Mouse (Mus musculus) kidney, postnatal 4 days (tissue): Measurements from ENCODE around the gene Lmod3.
"Not testable (repeated sequence)": the region's sequence is repeated elsewhere in the genome, so short reads cannot be mapped to it uniquely, and the experiment has no call there.

Experiments used
- DNase-seq, 2 experiments: peaks; one replicate each; pipeline ENCODE4 v3.0.0; 2021; ENCODE audit warnings: mixed read lengths in 2 of 2

Lmod3 gene

DNA sequence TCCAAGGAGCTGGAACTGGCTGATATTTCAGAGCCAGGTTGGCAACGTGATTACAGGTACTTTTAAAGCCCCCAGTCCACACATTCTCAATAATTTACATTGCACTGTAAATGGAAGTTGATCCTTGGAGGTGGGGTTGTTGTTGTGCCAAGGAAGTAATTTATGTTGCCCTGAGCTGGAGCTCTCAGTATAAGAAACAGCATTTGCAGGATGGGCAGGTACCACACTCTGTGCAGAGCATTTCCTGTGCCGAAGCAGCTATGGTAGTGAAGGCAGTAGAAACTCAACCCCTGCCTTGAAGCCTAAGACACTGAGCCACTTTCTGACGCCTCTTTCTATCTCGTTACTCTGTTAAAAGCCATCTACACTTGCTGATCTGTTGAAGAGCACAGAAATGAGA lies 23.2 kb upstream of the Lmod3 start:
- no peak for DNase-seq

DNA sequence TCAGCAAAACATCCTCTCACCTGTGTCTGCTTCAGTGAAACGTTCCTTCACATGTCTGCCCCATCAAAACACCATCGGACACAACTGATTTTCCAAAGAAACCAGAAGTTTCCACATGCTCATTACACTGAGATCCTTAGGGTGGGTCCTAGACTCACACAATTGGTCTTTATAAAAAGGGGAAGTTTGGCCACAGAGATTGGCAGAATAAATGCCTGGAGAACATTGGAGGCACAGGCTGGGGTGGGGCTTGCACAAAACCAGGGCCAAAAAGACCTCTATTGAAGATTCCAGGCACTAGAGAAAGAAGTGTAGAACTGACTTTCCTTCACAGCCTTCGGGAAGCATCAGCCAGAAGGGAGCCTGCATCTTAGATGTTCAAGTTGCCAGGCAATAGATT lies 21.2 kb upstream of the Lmod3 start:
- no peak for DNase-seq

DNA sequence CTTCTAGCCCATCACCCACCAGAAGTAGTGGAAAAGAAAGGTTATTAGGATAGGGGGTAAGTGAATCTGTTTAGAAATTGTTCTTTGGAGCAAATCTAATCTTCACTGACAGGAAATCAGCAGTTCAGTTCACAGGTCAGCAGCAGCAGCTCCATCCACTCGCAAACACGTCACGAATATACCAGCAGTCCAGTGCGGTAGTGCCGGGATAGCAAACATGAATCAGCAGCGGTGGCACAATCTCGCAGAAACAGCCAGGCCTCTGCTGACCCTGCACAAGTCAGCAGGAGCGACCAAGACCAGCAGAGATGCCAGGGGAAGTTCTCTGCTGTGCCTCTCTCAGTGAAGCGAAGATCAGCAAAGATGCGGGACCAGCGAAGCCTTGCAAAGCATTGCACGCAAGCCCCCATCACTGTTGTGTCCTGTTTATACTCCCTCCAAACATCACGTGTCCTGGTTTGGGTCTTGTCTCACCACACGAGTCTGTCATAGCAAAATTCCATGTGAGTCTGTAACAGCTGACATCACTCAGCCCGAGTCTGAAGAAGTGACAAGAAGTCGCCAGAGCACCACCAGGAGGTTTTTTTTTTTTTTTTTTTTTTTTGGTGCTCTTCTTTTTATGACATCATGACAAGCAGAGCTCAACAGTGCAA lies 20.6 kb upstream of the Lmod3 start:
- DNase-seq = no peak

DNA sequence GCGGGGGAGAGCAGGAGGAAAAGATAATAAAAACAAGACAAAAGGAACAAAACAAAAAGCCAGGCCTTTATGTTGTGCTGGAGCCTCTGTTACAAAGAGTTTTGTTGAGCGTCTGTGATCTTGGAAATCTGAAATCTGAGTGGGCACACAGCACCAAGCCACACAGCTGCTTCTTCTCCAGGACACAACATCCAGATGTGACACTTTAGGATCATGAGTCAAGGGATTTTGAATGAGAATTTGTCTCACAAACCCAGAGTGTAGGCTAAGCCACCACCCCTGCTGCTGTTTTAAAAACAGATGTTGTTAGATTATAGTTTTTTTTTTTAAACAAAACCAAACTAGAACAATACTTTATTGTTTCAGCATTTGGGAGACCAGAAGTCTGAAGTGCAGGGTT lies 19.8 kb upstream of the Lmod3 start:
- no peak for DNase-seq

DNA sequence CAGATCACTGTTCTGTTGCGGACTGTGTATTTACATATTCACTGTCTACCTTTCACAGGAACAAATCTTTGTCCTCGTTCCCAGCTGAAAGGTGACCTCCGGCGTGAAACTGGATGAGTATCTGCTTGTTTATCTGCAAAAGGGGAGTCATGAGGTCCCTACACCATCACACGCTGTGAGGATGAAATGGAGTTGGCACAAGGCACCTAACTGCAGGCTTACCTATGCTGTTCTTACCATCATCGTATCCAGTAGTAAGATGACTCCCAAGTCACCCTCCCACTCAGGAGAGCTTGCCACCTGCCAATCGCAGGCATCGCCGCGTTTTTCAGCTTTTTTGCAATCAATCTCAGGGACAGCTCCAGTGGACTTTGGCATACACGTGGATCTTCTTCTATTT lies 17.0 kb upstream of the Lmod3 start:
- DNase-seq = no peak

DNA sequence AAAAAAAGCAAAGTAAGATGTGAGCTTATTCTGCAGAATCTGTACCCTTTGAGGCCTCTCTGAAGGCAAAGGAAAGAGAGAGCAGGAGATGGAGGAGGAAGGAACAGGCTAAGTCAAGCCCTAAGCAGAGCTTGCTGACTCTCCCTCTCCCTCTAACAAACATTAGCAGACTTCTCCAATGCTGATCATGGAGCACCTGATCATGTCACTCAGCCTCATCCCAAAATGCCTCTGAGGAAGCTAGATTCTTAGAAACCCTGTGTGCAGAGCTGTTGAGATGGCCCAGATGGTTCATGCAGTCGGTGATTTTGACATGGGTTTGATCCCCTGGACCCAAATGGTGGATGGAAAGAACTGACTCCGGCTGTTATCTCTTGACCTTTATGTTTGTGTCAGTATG lies 14.6 kb upstream of the Lmod3 start:
- DNase-seq = no peak

DNA sequence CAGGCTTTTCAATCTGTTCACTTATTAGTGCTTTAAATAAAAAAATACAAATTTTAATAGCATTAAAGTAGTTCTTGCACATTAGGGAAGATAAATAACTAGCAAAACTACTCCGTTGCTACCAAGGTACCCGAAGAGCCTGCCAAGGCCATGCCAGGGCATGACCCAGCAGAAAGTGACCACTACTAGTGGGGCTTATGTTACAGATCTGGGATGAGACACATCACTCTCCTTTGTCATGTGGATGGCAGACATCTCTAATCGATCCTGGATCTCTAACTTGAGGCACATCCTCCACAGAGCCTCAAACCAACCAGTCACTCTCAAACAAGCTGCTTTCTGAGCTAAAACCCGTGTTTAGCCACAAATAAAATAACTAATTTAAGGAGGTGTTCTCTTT lies 14.1 kb upstream of the Lmod3 start:
- no peak for DNase-seq

DNA sequence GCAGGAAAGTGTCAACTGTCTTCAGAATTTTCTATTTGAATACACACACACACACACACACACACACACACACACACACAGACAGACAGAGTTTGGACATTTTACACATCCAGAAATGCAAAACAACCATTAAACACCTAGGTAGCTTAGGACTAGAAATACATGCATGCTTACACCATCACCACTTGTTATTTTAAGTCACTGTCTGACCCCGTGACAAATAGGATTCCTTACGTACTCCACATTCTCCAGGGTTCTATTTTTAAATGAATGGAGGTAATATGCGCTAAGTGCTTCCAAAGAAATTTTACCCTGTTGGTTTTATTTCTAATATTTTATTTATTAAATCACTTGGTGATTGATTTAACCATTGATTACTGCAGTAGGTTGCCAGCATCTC lies 13.1 kb upstream of the Lmod3 start:
- no peak for DNase-seq

DNA sequence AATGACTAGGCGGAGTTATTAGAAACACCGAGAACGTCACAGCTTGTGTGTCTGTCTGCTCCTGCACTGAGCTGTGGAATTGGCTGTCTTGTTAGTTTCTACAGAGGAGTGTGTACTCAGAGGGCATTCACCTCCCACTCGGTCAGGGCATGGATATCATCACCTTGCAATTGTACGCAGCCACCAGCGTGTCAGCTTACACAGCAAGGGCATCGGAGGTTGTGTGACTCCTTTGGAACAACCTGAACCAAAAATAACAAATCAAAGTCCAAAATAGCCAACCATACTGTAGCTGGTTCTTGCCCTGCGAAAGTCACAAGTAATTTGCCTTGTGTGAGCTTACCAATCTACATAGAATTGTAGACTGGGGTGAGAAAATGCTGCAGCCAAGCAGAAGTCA lies 12.7 kb upstream of the Lmod3 start:
- DNase-seq = no peak

DNA sequence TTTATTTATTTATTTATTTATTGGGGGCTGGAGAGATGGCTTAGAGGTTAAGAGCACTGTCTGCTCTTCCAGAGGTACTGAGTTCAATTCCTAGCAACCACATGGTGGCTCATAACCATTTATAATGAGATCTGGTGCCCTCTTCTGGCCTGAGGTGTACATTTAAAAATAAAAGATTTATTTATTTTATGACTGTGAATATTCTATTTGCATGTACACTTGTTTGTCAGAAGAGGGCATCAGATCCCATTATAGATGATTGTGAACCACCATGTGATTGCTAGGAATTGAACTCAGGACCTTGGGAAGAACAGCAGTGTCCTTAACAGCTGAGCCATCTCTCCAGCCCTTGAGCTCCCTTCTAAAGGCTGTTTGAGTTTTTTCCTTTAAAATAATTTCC lies 11.2 kb upstream of the Lmod3 start:
- DNase-seq = not testable (repeated sequence)

DNA sequence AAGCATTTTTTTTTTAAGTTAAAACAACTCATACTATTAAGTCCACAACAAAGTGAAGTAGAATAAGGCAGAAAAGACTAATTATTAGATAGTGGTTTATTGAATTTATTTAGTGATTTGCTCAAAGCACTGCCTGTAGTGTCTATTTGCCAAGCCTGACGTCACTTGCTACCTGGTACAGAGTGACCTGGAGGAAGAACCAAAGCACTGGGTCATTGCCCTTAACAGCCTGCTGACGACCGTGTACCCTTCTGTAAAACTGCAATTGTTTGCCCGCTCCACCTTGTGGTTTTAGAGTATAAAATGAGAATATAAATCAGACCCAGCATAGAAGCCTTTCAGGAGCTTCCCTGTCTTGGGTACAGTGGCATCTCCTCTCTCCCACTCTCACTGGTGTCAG lies 9.7 kb upstream of the Lmod3 start:
- no peak for DNase-seq

DNA sequence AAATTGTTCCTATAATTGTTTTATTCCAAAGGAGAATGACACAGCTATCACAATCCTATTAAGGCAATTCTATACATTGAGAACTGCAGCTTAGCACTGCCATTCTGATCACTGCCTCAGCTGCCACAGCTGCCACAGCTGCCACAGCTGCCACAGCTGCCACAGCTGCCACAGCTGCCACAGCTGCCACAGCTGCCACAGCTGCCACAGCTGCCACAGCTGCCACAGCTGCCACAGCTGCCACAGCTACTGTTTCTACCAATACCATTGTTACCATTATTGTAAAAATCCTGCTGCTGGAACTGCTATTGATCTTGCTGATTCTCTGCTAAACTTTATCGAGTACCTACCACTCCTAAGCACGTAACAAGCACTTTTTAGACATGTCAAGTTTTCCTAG lies 7.4 kb upstream of the Lmod3 start:
- DNase-seq = not testable (repeated sequence)

DNA sequence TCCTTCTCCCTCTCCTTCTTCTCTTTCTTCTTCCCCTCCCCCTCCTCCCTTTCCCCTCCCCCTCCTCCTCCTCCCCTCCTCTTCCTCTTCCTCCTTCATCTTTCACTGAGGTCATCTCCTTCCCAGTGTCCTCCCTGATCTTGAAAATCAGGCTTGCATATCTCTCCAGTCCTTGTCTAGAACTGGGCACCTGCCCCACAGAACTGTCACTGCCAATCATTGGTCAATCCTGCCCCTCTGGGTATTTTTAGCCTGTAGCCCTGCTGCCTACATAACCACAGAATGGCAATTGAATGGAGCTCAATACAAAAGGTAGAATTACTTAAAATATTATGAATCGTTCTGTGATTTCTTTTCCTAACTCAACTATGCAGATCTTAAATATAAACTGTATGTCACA lies 5.9 kb upstream of the Lmod3 start:
- no peak for DNase-seq

DNA sequence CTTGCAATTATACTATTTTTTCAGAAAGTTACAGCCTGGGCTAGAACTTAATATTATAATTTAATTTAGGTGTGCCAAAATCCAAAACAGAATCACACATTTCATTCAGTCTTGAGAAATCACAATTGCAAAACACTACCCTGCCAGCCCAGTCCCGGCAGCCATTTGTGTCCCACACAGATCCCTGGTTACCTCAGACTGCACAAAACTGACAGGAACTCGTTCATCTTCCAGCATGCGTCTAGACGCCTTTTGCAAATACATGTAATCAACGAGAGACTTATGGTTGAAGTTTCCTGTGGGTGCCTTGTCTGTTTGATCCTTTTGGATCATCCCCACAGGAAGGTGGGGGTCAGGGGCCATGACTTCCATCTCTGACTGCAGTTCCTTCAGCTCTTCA lies 473 bp downstream of the Lmod3 start:
- DNase-seq = peak in 1 of 2 experiments; percentile 17

DNA sequence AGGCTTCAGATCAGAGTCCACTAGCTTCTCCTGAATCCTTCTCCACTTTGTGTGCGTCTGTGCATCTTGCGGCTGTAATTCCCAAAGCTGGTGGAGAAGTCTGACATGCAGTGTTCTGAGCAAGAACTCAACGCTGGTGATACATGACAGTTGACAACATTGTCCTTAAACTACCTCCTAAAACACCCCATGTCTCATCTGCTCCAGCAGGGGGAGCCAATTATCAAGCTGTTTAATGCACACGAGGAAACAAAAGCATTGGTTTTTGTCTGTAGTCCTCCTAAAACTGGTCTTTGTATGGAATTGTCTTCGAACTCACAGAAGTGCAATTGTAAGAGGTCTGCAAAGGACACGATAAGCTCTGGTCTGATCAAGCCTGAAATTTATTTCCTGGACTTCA lies 1.6 kb downstream of the Lmod3 start:
- DNase-seq = peak; percentile 65 to 71

DNA sequence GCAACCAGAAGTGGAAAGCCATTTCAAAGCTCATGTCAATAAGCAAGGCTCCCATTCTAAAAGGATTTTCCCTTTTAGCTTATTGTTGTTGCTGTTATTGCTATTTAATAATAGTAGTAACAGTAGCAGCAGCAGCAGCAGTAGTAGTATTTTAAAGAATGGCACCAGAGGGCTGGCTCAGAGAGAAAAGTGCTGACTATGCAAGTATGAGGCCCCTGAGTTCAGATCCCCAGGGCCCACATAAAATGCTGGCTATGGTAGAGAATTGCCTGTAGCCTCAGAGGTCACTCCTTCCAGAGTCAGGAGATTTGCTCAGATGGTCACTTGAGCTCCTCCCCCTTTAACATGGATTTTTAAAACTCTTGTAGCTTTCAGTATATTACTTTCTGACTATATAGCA lies 7.4 kb downstream of the Lmod3 start:
- DNase-seq = no peak

DNA sequence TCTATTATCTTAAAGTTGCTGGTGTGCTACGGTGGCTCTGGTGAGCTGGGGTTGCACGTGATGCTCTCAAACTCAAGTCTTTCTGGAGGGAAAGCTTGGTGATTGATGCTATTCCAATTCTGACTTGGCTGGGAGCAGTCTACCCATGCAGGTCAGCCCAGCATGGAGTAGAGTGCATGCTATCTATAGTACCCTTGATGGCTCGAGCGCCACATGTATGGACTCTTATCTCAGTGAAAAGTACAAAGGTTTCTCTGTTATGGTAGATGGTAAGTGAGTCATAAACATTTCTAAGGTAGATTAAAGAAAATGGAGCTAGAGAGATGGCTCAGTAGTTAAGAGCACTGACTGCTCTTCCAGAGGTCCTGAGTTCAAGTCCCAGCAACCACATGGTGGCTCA lies 10.0 kb downstream of the Lmod3 start:
- no peak for DNase-seq

DNA sequence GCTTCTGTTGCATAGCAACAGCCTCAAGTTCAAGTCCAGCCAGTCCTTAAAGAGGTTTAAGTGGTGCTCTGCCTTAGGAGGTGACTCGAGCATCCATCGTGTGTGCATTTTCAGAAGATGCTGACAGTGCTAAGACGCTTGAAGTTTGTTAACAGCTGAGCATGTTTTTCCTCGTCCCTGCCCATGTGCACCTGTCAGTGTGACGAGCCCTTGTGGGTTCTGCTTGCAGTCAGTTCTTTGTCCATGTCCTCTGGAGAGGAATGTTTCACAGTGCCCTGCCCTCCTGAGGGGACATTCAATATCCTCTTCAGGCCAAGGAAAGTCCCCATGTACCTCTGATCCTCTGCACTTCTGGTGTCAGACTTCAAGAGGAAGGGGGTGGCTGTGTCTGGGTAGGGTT lies 12.5 kb downstream of the Lmod3 start:
- DNase-seq = no peak

DNA sequence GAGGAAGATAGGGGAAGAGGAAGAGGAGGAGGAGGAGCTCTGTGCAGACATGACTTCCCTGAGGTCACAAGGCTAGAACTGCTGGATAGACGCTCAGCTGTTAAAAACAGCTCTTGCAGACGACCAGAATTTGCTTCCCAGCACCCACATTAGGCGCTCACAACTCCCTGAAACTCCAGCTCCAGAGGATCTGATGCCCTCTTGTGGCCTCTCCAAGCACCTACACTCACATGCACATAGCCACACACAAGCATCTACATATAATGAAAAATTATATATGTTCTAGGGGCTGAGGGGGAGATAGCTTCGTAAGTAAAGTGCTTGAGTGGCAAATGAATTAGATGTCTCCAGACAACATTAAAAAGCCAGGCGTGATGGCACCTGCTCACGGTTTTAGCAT lies 13.2 kb downstream of the Lmod3 start:
- no peak for DNase-seq

DNA sequence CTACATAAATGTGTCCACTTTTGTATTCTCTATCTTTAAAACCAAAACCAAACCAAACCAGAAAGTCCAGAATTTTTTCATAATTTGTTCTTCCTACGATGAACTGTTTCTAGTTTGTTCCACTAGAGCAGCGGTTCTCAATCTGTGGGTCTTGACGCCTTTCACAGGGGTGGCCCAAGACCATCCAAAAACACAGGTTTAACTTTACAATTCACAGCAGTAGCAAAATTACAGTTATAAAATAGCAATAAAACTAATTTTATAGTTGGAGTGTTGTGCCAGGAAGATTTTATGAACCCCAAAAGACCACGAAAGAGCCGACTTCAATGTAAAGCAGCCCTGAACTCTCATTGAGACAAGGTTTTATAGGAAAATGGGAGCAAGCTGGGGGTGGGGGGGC lies 16.5 kb downstream of the Lmod3 start:
- DNase-seq = no peak

DNA sequence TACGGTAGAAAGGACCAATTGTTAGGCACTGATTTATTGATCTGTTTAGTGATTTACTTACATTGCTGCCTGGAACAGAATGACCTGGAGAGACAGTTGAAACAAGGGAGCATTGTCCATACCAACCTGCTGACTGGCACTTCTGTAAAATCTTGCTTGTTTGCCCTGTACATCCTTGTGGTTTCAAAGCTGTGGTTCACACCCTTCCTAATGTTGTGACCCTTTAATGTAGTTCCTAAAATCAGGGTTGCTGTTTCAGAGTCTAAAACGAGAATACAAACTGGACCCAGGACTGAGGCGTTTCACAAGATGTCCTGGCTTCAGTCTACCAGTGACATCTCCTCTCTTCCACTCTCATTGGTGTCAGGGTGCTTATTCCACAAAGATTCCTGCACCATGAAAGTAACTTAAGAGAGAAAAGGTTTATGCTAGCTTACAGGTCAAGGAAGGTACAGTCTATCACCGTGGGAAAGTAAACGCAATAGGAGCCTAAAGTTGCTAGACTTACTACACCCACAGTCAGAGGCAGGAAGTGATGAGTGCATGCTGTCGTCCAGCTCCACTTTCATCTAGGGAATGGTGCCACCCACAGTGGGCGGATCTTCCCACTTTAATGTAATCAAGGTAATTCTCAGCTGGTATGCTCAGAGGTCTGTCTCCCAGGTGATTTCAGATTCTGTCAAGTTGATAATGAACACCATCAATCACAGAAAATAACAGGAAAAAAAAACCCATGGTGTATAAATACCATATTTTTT lies 17.5 kb downstream of the Lmod3 start:
- no peak for DNase-seq

DNA sequence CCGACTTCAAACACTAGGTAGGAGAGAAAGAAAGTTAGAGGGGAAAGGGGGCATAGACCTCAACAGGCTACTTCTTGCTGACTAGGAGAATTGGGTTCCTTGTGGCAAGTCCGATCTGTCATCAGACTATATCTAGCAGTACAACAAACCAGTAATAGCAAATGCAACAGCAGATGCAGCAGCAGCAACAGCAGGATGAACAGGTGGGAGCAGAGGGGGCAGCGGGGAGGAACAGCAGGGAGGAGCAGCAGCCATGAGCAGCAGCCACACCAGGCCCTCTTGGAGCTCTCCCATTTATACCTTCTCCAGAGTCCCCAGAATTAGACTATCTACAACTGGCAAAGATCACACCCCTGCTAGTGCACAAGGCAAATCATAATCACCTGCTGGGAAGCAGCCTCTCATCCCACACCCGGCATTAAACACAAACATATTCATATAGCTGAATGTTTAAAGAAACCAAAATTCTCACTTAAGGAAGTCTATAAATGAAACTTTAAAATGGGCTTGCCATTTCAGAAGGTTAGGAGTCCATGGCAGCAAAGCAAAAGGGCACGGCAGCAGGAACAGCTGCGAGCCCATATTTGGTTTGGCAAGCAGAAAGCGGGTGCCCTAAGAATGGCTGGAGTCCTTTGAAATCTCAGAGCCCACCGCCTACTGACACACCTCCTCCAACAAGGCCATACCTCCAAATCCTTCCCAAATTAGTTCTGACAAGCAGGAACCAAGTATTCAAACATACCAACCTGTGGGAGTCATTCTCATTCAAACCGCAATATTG lies 25.3 kb downstream of the Lmod3 start:
- no peak for DNase-seq

DNA sequence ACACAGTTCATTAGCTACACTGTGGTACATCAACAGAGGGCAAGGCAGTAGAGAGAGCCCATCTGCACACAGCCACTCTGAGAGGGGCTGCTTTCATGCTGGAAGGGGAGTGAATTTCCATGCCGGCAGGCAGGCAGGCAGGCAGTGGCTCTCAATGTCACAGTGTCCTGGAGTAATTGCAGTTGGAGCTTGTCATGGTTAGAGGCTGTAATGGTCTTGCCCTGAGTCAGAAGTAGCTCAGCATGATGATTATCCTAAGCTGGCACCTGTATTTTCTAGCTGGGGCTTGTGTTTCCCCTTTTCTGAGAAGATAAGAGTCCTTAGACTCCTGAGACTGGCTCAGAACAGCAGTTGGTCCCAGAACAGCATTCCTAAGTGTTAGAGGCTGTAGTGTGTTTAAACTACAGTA lies 26.5 kb downstream of the Lmod3 start:
- DNase-seq = no peak

DNA sequence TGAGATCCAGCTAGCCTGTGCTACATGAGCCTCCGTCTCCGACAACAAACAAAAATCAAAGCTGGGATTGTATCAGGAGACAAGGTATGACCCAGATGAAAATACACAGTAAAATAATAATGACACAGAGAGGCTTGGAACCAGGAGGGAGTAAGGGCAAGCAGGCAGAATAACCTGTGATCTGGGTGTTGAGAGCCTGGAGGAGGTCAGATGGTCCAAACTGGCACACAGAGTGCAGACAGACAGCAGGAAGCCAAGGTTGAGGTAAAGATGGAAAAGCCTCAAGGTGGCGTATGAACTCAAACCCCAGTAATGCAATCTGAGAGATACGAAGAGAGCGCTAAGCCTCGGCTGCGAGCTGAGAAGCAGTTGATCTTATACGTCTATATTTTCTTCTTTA lies 28.1 kb downstream of the Lmod3 start:
- no peak for DNase-seq
